Mouse (Mus musculus) right cerebral cortex, postnatal 36 days (tissue): ENCODE results near the gene Gtf3c1.
A peak's percentile ranks its signal among the peaks of the same experiment; 100 is the strongest.

Source experiments
- DNase-seq, 2 experiments: peaks; one replicate each; pipeline ENCODE4 v3.0.0; 2022; ENCODE audit warnings: low spot score in 2 of 2, mixed read lengths in 1 of 2

Gene Gtf3c1

DNA sequence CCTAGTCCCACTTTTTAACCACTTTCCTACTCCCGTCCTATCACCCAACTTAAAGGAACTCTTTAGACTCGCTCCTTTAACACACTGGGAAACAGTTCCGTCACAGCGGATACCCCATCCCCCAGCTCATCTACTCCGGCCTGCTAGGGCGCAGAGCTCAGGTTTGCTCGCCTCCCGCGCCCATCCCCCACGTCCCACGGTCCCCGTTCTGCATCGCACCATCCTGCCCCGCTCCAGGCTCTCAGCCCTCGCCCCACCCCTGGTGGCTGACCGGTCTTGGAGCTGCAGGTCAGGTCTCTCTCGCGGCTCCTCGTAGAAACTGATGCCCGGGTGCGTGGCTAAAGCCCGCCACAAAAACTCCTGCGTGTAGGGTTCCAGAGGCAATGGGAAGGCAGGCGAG, 394 bp downstream of the Gtf3c1 start:
- peak in 1 of 2 experiments; percentile 30 for DNase-seq

DNA sequence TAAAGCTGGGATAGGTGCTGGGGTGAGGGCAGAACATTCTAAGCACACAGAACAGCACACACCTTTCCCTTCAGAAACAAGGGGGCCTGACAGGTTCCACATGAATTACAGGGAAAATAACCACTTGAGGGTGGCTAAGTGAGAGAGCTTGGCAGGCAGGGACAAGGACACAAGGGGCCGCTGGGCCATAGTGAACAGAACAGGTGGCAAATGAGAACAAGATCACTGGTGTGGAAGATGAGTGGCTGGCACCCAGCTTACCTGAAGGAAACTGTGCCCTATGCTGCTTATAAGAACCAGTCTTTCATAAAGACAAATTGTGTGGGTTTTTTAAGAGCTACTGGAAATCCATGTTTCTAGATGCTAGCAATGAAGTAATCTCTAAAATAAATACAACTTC, 4.8 kb downstream of the Gtf3c1 start:
- DNase-seq = no peak

DNA sequence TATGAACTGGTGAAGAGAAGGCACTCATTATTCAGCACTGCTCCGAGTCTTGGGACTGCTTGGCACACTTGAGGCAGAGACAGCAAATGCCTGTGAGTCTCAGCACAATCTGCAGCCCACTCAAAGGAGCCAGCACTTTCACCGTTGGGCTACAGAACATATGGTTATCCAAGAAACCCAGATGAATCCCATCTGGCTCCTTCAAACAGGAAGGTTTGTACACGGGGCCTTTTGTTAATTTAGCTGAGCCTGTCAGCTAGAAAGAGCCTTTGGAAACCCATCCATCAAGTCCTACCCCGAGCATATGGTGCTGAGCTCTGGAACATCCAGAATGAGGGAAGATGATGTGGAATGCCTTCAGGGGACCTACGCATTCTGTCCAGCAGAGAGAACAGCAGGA, 13.5 kb downstream of the Gtf3c1 start:
- DNase-seq = peak; percentile 67 to 82

DNA sequence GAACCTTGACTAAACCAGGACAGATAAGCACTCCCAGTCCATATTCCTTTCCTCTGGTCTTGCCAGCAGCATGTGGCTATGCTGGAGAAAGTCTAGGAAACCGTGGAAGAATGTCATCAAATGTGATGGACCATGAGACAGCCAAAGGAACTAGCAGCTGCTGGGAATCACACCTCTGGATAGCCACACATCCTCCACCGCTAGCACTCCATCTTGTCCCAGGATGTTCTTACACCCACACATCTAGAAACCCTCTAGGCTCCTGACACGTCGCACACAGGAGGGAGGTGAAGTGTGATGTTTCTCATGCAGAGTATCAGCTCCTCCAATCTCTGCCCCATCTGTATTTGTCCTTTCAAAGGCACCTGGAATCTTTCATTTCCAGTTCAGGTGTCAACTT, 17.1 kb downstream of the Gtf3c1 start:
- DNase-seq = peak; percentile 23 to 34

DNA sequence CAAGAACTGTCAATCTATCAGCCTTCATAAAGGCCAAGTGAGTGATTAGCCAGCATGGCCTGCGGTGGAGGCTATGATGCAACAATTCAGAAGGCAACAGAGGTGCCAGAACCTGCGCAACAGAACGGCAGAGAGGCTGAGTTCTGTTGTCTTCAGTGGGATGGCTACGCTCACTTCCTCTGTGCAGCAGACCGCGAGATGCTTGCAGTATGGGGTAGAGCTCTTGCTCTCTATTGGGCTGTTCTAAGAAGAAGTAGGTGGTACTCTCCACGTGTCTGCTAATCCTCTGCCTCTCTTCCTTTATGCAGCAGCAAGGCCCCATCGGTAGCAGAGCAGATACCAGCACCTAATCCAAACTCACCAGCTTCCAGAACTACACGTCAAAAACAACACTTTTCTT, 27.6 kb downstream of the Gtf3c1 start:
- no peak for DNase-seq

DNA sequence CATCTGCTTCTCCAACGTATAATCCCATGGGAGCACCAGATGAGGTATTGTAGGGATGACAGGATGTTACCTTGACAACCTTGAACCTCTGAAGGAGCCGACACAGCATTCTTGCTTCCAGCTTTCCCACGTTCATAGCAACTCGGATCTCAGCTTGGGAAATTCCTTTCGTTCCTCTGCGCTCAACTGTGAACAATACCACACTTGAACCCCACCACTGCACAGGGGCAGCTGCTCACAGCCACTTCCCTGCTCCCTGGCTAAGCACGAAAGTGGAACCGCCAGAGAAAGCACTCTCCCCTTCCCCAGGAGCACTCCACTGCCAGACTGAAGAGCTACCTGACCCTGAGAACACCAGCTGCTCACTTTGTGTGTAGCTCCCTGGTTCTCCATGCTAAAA, 28.8 kb downstream of the Gtf3c1 start:
- no peak for DNase-seq

DNA sequence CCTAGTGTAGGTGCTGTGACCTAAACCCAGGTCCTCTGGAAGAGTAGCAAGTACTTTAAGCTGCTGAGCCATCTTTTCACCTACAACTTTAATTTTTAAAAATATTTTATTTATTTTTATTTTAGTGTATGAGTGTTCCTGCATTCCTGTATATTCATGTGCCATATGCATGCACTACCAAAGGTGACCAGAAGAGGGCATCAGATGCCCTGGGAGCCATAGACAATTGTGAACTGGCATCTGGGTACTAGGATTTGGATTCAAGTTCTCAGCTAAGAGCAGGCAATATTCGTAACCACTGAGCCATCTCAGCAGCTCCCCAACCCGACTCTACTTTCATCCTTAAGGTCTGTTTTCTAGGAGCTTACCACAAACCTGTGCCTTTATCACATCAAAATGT, 32.7 kb downstream of the Gtf3c1 start:
- no peak for DNase-seq

- DNase-seq = no peak
Observed at GRCm38 (mm10) chr7:125671396-125671795, 36.2 kb downstream of the Gtf3c1 start.

- DNase-seq = no peak
Observed at GRCm38 (mm10) chr7:125670865-125671264, 36.7 kb downstream of the Gtf3c1 start.

DNA sequence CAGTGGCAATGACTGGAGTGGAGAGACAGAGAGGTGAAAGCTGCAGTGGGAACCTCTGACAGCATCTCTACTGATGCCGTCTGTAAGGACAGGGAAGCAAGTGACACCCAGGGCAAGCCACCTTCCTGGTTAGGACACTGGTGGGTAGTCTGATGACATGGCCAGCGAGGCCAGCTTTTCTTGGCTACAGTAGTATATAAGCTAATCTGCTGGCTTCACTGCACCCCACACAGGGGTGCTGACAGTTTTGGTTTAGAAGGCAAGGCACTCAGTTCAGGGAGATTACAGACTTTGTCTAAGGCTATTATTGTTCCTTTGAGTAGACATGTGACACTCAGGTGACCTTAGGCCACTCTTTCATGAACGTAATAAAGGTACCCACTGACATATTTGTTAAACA, 43.9 kb downstream of the Gtf3c1 start:
- DNase-seq = no peak

GRCm38 (mm10) chr7:125657511-125657910, 50.1 kb downstream of the Gtf3c1 start:
- no peak for DNase-seq

DNA sequence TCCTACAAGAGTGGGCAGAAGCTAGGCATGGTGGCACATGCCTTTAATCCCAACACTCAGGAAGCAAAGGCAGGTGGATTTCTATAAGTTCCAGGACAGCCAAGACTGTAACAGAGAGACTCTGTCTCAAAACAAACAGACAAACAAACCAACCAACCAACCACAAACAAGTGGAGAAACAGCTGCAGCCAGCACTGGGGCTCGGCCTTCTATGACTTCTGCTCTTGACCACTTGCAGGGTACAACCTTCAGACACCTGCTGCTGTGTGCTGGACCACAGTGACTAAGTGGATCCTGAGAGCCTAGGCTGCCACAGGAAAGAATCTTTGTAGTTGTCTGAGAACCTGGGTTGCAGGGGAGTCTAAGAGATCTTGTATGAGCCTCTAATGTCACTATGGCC, 58.6 kb downstream of the Gtf3c1 start:
- DNase-seq = no peak

- no peak for DNase-seq
Observed at GRCm38 (mm10) chr7:125645413-125645812, 62.2 kb downstream of the Gtf3c1 start.

DNA sequence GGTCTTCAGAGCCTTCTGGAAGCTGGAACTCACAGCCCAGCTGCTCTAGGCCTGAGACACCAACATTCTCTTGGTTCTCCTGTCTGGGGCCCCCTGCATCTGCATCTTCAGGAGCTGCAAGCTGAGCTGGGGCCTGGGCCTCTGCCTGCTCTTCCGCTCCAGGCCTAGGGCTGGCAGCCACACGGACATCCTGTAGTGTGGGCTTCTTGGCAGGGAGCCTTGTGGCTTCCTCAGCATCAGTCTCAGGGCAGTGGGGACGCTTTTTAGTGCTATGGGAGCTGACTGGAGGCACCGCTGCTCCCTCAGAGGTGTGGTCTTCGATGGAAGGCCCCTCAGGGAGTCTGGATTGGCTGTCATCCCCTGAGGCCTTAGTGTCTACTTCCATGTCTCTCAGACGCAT, 63.7 kb downstream of the Gtf3c1 start:
- no peak for DNase-seq

GRCm38 (mm10) chr7:125638870-125639386, 68.7 kb downstream of the Gtf3c1 start:
- DNase-seq = peak in 1 of 2 experiments; percentile 52

- DNase-seq = no peak
Observed at GRCm38 (mm10) chr7:125638376-125638775, 69.2 kb downstream of the Gtf3c1 start.

DNA sequence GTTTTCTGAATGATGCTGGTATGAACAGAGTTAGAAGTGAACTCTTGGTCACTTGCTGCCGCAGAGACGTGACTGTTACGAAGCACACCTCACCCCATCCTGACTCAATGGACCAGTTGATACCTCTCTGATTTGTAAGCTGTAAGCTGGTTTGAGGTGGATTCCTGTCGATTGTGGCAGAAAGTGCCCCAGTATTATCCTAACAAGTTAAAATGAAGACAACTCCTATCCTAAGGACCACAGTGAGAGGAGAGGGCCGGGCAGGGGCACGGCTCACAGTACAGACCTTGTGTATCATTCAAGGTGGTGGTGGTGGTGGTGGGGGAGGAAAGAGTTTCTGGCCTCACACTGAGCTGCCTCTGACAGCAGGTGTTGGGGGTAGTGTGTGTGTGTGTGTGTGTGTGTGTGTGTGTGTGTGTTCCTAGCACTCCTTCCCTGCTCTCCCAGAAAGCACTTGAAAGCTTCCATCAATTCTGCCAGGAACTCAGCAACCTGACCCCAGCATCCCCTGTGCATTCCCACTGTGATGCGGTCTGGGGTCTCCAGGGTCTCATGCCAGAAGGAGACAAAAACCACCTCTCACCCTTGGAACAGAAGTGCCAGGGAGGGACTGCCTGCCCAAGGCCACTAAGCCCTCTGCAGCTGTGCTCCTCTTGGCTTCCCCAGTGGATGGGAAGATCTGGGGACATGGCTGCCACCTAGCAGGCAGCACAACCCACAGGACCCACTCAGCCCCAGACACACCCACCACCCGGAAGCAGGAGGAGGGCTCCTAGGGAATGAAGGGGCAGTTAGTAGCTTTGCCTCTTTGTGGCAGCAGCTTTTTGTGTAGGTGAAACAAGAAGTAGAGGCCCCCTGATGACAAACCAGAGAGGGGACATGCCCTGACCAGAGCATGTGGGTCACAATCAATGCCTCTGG, 70.1 kb downstream of the Gtf3c1 start:
- DNase-seq = no peak

- DNase-seq = no peak
Observed at GRCm38 (mm10) chr7:125630989-125631388, 76.6 kb downstream of the Gtf3c1 start.

DNA sequence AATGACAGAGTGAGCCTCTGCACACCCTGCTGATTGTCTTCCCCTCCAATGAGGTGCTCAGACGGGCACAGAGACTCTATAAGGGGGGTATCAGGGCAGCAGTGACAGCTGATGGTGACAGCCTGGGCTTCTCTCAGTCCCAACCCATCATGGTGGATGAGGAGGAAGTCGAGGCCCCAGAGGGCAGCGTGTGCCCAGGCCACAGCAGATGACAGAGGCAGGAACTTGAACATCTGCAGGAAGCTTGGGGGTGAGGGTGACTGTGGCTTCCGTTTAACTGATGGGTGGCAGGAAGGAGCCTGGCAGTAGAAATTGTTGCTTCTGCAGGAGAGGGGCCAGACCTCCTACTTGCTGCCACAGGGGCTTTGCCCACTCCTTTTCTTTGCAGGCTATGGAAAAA, 77.3 kb downstream of the Gtf3c1 start:
- no peak for DNase-seq

DNA sequence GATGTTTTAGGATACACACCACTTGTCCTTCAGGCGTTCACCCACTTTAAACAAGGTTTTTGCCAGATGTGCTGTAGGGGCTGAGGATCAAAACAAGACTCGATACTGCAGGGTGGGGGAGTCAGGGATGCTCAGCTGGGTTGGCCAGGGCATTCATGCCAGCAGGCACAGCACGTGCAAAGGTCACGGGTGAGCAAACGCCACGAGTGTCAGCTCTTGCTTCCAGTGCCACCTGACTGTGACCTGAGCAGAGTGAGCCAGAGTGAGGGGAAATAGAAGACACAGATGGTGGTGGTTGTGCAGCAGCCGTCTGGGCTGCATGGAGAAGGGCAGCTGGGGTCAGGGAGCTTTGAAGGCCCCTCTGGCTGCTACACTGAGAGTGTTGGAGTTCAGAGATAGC, 81.8 kb downstream of the Gtf3c1 start:
- no peak for DNase-seq

DNA sequence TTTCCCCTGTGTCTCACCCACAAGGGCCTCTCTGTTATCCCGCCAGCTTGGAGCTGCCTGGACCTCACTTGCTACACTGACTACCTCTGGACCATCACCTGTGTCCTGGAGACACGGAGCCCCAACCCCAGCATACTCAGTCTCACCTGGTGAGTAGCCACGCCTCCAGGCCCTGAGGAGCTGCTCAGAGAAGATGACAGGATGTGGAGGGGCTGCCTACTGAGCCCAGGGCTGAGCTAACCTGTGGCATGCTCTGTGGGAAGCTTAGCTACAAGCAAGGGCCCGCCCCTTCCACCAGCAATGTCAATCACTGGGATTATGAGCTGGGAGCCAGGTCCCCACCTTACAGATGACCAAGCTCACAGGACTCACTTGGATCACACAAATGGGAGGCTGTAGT, 82.4 kb downstream of the Gtf3c1 start:
- DNase-seq = no peak

- no peak for DNase-seq
Observed at GRCm38 (mm10) chr7:125622741-125623685, 84.6 kb downstream of the Gtf3c1 start.
